Mouse (Mus musculus): ENCODE data around the gene Hist1h3e. TPM values are rescaled to one million over a fixed set of nuclear protein-coding genes. Genes with fewer than 3 reads are reported as not detected.
"Not testable (repeated sequence)": the region's sequence is repeated elsewhere in the genome, so short reads cannot be mapped to it uniquely, and the experiment has no call there.

The Hist1h3e gene
- 10 to 100 TPM; 40.1 to 50.4 TPM for total RNA-seq (2021)
- long read RNA-seq, experiment 1, result 0 reads
- long read RNA-seq, experiment 2, result 0 reads

- Histone ChIP-seq H3K27ac (peak within 1 kb of the TSS; percentile 96), H3K4me3 (peak within 1 kb of the TSS; percentile 71)
- peak; percentile 91 to 95 for DNase-seq (ENCODE audit: extremely low spot score in 1 of 2, low spot score in 2 of 2)
- intact Hi-C loops (cut with DNase I), result not testable (repeated sequence)
These were observed at the start of gene Hist1h3e for GRCm38 (mm10) chr13:23561883-23562659. Gene Hist1h3e (minus strand): TSS chr13:23562369.

GRCm38 (mm10) chr13:23611638-23612037, 49.5 kb upstream of the Hist1h3e start:
- Histone ChIP-seq H3K4me3 (no peak overlapping the region), H3K27ac (no peak overlapping the region)
- DNase-seq (ENCODE audit: extremely low spot score in 1 of 2, low spot score in 2 of 2), result no peak
- TF ChIP-seq CTCF (IDR thresholded peaks at IDR 0.05), result no peak
- intact Hi-C loops (cut with DNase I), result no loop called here

DNA sequence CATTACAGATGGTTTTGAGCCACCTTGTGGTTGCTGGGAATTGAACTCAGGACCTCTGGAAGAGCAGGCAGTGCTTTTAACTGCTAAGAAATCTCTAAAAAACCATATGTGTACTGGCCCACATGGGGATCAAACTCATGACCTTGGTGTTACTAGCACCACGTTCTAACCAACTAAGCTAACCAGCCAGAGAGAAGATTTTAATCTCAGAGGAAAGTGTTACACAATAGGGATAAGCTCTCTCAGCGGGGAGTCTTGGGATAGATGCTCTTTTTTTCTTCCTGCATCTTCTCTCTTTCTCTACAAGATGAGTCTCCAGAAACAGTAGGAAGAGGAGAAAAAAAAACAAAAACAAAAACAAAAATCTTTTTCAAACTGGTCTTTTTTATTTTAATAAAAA, 48.2 kb upstream of the Hist1h3e start:
- no peak for DNase-seq (ENCODE audit: extremely low spot score in 1 of 2, low spot score in 2 of 2)
- H3K4me3 ChIP-seq, result no peak overlapping the region
- no peak for TF ChIP-seq CTCF (IDR thresholded peaks at IDR 0.05)
- intact Hi-C loops (cut with DNase I), result no loop called here
- H3K27ac ChIP-seq, result no peak overlapping the region

DNA sequence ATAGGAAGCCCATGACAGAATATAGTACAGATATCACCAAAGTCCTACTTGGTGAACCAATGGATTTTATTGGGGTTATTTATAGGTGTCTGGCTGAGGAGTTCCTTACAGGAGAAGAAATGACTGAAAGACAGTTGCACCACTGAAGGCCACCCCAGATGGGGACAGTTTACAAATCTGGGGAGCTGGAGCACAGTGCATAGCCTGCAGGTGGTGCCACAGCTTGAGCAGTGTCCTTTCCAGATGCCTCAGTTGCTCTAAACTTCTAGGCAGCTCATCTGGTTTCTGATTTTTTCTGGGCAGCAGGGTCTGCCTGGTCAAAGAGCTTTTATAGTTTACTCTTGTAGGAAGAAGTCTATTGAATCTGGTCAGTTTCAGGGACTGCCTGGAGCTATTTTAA, 47.7 kb upstream of the Hist1h3e start:
- Histone ChIP-seq H3K4me3 (no peak overlapping the region), H3K27ac (no peak overlapping the region)
- no peak for TF ChIP-seq CTCF (IDR thresholded peaks at IDR 0.05)
- no peak for DNase-seq (ENCODE audit: extremely low spot score in 1 of 2, low spot score in 2 of 2)
- intact Hi-C loops (cut with DNase I), result no loop called here

DNA sequence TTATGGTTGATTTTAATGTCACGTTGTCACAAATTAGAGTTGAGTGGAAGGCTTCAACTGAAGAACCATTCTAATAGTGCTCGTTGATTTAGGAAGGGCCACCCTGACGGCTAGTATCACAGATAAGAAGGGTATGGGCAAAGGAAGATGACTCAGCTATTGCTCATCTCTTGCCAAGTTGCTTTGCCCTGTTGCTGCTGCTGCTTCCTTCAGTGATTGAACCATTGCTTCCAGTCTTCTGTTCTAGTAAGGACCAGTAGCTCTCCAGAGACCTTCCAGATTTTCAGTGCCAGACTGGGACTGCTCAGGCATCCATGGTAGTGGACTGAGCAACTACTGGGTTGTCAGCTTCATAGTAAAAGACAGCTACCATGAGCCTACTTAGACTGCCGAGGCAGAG, 47.0 kb upstream of the Hist1h3e start:
- DNase-seq (ENCODE audit: extremely low spot score in 1 of 2, low spot score in 2 of 2), result no peak
- intact Hi-C loops (cut with DNase I), result no loop called here
- Histone ChIP-seq H3K27ac (no peak overlapping the region), H3K4me3 (no peak overlapping the region)
- no peak for TF ChIP-seq CTCF (IDR thresholded peaks at IDR 0.05)

DNA sequence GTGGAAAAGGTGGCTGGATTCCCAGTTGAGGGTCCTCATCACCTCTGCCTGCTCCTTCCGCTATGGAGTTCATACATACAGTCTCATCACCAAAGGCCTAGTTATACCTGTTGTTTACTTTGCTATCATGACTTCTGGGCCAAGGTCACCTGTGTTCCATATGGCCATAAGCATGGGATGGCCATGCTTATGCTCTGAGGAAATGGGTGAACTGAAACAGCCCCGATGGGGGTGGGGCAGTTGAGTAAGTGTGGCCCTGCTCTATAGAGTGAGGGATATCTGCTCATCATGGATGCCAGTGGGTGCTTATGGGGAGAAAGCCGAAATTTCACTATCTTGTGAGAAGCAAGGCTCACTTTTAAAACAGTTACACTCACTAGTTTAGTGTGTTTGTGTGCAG, 42.9 kb upstream of the Hist1h3e start:
- intact Hi-C loops (cut with DNase I), result no loop called here
- no peak for DNase-seq (ENCODE audit: extremely low spot score in 1 of 2, low spot score in 2 of 2)
- Histone ChIP-seq H3K4me3 (no peak overlapping the region), H3K27ac (no peak overlapping the region)
- no peak for TF ChIP-seq CTCF (IDR thresholded peaks at IDR 0.05)

DNA sequence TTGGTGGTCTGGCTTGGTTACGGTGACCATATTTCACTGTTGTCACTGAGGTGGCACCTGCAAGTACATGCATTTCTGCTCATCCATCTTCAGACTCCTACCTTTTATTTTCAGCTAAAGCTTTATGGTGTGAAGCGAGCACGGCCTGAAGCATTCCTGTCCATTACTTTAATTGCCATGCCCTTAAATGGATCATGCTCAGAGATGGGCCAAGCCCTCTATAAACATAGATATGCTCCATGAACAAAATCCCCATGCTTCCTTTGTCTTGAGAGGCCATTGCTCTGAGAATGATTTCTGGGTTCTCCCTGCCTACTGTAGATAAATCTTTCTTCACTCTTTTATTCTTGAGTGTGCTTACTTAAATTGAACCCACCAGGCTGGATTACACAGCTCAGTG, 42.3 kb upstream of the Hist1h3e start:
- intact Hi-C loops (cut with DNase I), result no loop called here
- no peak overlapping the region for H3K27ac ChIP-seq
- H3K4me3 ChIP-seq, result no peak overlapping the region
- TF ChIP-seq CTCF (IDR thresholded peaks at IDR 0.05), result no peak
- no peak for DNase-seq (ENCODE audit: extremely low spot score in 1 of 2, low spot score in 2 of 2)

- Histone ChIP-seq H3K27ac (no peak overlapping the region), H3K4me3 (no peak overlapping the region)
- TF ChIP-seq CTCF (IDR thresholded peaks at IDR 0.05), result no peak
- intact Hi-C loops (cut with DNase I), result no loop called here
- DNase-seq (ENCODE audit: extremely low spot score in 1 of 2, low spot score in 2 of 2), result no peak
These were observed 41.1 kb upstream of the Hist1h3e start for GRCm38 (mm10) chr13:23603182-23603699.

- DNase-seq (ENCODE audit: extremely low spot score in 1 of 2, low spot score in 2 of 2), result peak; percentile 64 to 67
- Histone ChIP-seq H3K27ac (no peak overlapping the region), H3K4me3 (no peak overlapping the region)
- intact Hi-C loops (cut with DNase I), result loop anchor here (5.0 kb wide), 1 partner anchor 176 kb away; the partner anchor contains the start of gene Abt1
- peak; percentile 92 for TF ChIP-seq CTCF (IDR thresholded peaks at IDR 0.05)
These were observed 35.8 kb upstream of the Hist1h3e start for GRCm38 (mm10) chr13:23597957-23598356.

DNA sequence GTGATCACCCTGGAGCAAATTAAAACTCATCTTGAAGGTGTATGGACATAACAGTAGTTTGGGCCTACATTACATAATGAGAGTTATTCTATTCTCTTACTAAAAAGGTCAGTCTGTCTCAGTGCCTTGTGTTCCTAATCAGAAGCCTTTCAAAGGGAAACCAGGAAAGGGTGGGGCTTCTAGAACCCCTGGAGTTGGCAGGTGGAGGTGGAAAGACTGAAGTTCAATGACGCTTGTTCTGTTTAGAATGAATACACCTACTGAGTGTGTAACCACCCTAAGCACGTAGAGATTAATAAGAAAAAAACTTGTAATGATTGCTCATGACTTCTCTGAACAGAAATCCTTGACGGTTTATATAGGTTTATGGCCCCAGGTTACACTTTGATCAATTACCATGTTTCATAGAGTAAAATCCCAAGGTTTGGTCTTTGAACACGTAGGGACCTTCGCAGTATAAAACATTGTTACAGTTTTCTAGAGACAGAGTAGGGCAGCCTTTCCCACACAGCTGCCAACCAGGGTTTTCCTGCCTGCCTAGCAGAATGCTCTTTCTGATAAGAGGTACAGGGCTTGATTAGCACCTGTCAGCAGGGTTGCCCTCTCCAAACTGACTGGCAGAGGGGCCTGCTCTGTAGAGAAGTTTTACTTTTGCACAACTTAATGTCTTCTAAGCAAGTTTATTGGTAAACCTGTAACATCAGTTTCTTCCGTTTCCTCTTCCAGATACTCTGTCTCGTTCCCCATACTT, 33.6 kb upstream of the Hist1h3e start:
- intact Hi-C loops (cut with DNase I), result loop anchor here (5.0 kb wide), 1 partner anchor 173 kb away; the partner anchor contains the start of gene Abt1
- Histone ChIP-seq H3K4me3 (no peak overlapping the region), H3K27ac (no peak overlapping the region)
- TF ChIP-seq CTCF (IDR thresholded peaks at IDR 0.05), result no peak
- DNase-seq (ENCODE audit: extremely low spot score in 1 of 2, low spot score in 2 of 2), result no peak

DNA sequence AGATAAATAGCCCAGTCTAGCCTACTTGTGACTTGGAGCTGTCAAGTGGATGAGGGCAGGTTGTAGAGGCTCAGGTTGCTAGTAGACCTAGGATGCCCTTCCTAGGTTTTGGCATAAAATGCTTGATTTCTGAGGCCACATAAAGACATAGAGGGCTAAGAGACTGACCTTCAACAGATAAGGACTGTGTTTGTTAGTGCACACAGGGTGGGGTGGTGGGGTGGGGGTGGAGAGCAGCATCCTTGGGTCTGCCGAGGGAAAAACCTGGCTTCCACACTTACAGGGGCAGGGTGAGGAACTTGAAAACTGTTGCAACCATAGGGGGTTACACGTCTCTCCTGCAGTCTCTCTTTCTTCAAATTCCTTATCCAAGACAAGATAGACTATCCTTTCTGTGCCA, 33.0 kb upstream of the Hist1h3e start:
- Histone ChIP-seq H3K27ac (no peak overlapping the region), H3K4me3 (no peak overlapping the region)
- DNase-seq (ENCODE audit: extremely low spot score in 1 of 2, low spot score in 2 of 2), result no peak
- TF ChIP-seq CTCF (IDR thresholded peaks at IDR 0.05), result no peak
- intact Hi-C loops (cut with DNase I), result loop anchor here (5.0 kb wide), 1 partner anchor 173 kb away; the partner anchor contains the start of gene Abt1
